Mouse (Mus musculus): Measurements from ENCODE around the gene Gm10570. TPM values are rescaled to one million over a fixed set of nuclear protein-coding genes. Genes with fewer than 3 reads are reported as not detected.
A peak's percentile ranks its signal among the peaks of the same experiment; 100 is the strongest.

Gene Gm10570
- polyA plus RNA-seq, 1 experiment from 2014 or later, result not detected

DNA sequence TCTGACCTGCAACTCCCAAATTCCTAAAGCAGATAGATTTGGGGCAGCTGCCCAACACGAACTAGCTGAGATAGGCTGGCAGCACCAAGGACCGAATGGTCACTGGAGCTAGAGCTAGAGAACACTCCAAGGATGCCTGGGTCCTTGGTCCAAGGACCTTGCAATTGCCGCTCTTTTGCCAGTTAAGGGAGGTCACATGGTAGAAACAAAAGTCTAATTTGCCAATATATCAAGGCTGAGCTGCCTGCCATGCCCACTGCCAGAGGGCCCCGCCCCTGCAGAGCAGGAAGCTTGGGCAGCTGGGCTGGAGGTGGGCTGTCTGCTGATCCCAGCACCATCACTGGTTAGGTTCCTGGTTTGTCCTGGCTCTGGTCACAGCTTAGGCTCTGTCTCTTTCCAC, 5.1 kb upstream of the Gm10570 start:
- DNase-seq (ENCODE audit: low spot score) (no peak), ATAC-seq (replicated peaks; ENCODE audit: low FRiP score) (no peak)
- Histone ChIP-seq H3K36me3 (ENCODE audit: control insufficient read depth, insufficient read depth, low read length) (peaks cover 9% of the 10 kb centered on the region; the same call in 1 of the 2 replicates), H3K27ac (ENCODE audit: low read depth, low read length) (no peak overlapping the region), H3K9ac (ENCODE audit: low read depth, low read length) (no peak overlapping the region), H3K4me1 (replicated peaks; ENCODE audit: control insufficient read depth, insufficient read depth, low read length) (peaks cover 3% of the 10 kb centered on the region; the same call in 1 of the 2 replicates), H3K4me2 (no peak overlapping the region), H3K9me3 (ENCODE audit: control insufficient read depth, low read length) (no peaks in the 10 kb centered on the region), H3K27me3 (replicated peaks; ENCODE audit: control insufficient read depth, insufficient read depth, low read length) (peaks cover 19% of the 10 kb centered on the region), H3K4me3 (ENCODE audit: low read depth, low read length) (no peak overlapping the region)
- 88% methylated on average over 4 of the region's 4 CpGs for WGBS

DNA sequence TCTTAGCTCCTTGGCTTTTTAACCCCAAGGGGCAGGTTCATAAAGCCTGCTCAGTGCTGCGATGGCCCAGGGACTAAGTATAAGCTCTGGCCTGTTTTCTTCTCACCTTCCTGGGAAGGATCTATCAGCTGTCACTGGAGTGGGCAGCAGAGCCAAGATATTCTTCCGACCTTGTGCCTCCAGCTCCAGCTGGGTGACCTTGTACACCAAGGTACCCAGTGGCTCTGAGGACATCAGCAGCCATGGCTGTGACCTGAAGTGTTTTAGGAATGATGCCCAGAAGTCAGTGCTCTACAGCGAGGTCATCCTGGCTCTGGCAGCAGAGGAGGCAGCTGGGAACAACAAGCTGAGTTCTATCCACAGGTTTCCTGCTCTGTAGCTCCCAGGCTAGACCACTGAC, 4.1 kb upstream of the Gm10570 start:
- Histone ChIP-seq H3K4me1 (replicated peaks; ENCODE audit: control insufficient read depth, insufficient read depth, low read length) (peaks cover 12% of the 10 kb centered on the region), H3K4me2 (no peak overlapping the region), H3K27ac (ENCODE audit: low read depth, low read length) (no peak overlapping the region), H3K36me3 (ENCODE audit: control insufficient read depth, insufficient read depth, low read length) (peaks cover 9% of the 10 kb centered on the region; the same call in 1 of the 2 replicates), H3K9ac (ENCODE audit: low read depth, low read length) (no peak overlapping the region), H3K27me3 (replicated peaks; ENCODE audit: control insufficient read depth, insufficient read depth, low read length) (peaks cover 29% of the 10 kb centered on the region), H3K9me3 (ENCODE audit: control insufficient read depth, low read length) (no peaks in the 10 kb centered on the region), H3K4me3 (ENCODE audit: low read depth, low read length) (no peak overlapping the region)
- DNase-seq (ENCODE audit: low spot score) (no peak), ATAC-seq (replicated peaks; ENCODE audit: low FRiP score) (no peak)
- 79% methylated on average over 3 of the region's 3 CpGs for WGBS

DNA sequence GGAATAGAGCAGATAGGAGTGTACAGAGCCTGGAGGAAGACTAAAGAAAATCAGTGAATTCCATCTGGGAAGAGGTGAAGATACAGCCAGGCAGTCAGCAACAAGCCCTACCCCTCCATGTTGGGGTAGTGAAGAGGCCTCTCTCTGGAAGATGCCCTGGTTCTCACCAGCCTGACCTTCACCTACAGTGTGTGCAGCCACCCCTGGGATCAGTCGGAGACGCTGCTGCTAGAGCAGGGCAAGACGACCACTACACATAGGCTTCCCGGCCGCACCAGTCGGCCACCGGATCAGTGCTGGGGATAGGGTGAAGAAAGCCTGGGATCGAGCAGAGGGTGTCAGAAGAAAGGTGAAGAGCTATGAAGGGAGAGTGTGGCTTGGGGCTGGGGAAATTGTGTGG, 780 bp upstream of the Gm10570 start:
- H3K9me3 ChIP-seq (ENCODE audit: control insufficient read depth, low read length), result no peaks in the 10 kb centered on the region
- H3K4me1 ChIP-seq (replicated peaks; ENCODE audit: control insufficient read depth, insufficient read depth, low read length), result peaks cover 13% of the 10 kb centered on the region
- 38% methylated on average over 8 of the region's 8 CpGs for WGBS
- H3K36me3 ChIP-seq (ENCODE audit: control insufficient read depth, insufficient read depth, low read length), result no peaks in the 10 kb centered on the region
- H3K4me3 ChIP-seq (ENCODE audit: low read depth, low read length), result peak overlapping the region; percentile 56
- H3K4me2 ChIP-seq, result peak overlapping the region; percentile 96
- DNase-seq (ENCODE audit: low spot score), result no peak
- no peak for ATAC-seq (replicated peaks; ENCODE audit: low FRiP score)
- H3K27ac ChIP-seq (ENCODE audit: low read depth, low read length), result no peak overlapping the region
- H3K27me3 ChIP-seq (replicated peaks; ENCODE audit: control insufficient read depth, insufficient read depth, low read length), result peaks cover 44% of the 10 kb centered on the region
- H3K9ac ChIP-seq (ENCODE audit: low read depth, low read length), result no peak overlapping the region

DNA sequence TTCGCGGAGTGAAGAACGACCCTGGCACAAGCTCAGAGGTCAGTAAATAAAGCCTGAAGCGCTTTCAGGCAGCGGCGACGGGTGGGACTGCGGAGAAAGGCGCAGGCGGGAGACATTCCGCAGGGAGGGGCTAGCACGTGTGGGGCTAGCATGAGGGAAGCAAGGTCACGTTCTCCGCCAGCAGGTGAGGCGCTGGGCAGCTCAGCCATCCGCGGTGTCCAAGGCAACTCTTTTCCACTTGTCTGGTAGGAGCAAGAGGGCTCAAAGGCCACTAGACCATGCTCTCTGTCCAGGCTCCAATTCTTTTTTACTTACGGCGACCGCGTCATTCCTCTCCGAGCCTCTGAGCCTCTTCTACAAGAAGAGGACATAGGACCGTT, 633 bp downstream of the Gm10570 start:
- ATAC-seq (replicated peaks; ENCODE audit: low FRiP score) (peak; percentile 62; the same call in 1 of the 2 replicates), DNase-seq (ENCODE audit: low spot score) (peak; percentile 74)
- Histone ChIP-seq H3K4me2 (peak overlapping the region; percentile 96), H3K27ac (ENCODE audit: low read depth, low read length) (no peak overlapping the region), H3K4me3 (ENCODE audit: low read depth, low read length) (peak overlapping the region; percentile 56), H3K9me3 (ENCODE audit: control insufficient read depth, low read length) (no peaks in the 10 kb centered on the region), H3K27me3 (replicated peaks; ENCODE audit: control insufficient read depth, insufficient read depth, low read length) (peaks cover 44% of the 10 kb centered on the region), H3K4me1 (replicated peaks; ENCODE audit: control insufficient read depth, insufficient read depth, low read length) (peaks cover 13% of the 10 kb centered on the region), H3K9ac (ENCODE audit: low read depth, low read length) (peak overlapping the region; percentile 53), H3K36me3 (ENCODE audit: control insufficient read depth, insufficient read depth, low read length) (no peaks in the 10 kb centered on the region)
- WGBS, result 1% methylated on average over 23 of the region's 23 CpGs

DNA sequence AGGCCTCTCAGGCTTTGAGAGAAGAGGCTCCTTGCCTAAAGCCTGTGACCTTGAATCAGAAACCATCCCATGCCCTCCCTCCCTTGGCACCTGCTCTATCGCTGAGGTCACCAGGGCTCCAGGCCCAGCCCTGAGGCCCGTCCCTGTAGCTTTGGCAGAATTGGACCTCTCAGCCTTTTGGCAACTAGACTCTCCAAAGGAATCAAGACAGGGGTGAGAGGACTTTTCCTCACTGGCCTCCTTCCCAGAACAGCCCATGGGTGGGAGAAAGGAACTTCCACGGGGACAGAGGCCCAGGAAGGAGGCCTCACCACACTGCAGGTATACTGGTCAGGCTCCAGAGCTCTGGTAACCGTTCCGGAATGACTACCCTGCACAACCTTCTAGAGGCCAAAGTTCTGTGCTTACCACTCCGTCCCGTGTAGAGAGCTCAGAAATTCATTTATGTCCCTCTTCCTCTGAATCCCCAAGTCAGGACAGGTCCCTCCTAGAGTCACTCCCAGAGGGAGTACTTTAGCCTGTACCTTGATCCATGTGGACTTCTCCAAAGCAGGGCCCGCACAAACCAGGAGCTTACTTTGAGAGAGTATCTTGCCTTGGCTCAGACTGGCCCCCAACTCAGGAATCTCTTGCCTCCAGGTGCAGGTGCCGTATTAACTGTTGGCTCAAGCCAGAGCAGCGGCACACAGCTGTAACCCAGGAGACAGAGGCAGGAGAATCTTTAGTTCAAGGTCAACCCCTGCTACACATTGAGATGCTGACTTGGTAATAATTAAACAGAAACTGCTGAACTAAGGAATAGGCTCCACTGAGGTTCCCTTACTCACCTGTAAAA, 1.5 kb downstream of the Gm10570 start:
- H3K4me1 ChIP-seq (replicated peaks; ENCODE audit: control insufficient read depth, insufficient read depth, low read length), result peaks cover 22% of the 10 kb centered on the region
- WGBS, result 75% methylated on average over 10 of the region's 10 CpGs
- DNase-seq (ENCODE audit: low spot score) (no peak), ATAC-seq (replicated peaks; ENCODE audit: low FRiP score) (no peak)
- no peak overlapping the region for H3K9ac ChIP-seq (ENCODE audit: low read depth, low read length)
- no peaks in the 10 kb centered on the region for H3K9me3 ChIP-seq (ENCODE audit: control insufficient read depth, low read length)
- H3K4me2 ChIP-seq, result peak overlapping the region; percentile 96
- H3K27ac ChIP-seq (ENCODE audit: low read depth, low read length), result no peak overlapping the region
- H3K27me3 ChIP-seq (replicated peaks; ENCODE audit: control insufficient read depth, insufficient read depth, low read length), result peaks cover 44% of the 10 kb centered on the region
- H3K36me3 ChIP-seq (ENCODE audit: control insufficient read depth, insufficient read depth, low read length), result no peaks in the 10 kb centered on the region
- H3K4me3 ChIP-seq (ENCODE audit: low read depth, low read length), result peak overlapping the region; percentile 56; the same call in 1 of the 2 replicates

DNA sequence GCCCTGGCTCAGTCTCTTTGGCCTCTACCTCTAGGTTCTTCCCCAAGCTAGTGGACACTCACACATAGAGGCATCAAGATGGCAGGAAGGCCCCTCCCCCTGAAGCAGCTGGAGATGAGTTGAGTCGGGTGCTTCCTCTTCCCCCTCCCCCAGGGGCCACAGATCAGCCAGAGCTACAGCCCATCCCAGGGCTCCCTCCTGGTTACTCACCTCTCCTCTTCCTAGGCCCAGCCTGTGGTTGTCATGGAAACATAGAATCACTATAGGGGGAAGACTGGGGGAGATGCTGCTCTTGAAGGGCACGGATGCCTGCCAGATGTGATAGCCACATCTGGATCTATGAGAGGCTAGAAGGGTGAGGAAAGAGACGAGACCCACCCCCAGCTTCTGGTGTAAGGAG, 3.7 kb downstream of the Gm10570 start:
- Histone ChIP-seq H3K36me3 (ENCODE audit: control insufficient read depth, insufficient read depth, low read length) (no peaks in the 10 kb centered on the region), H3K27ac (ENCODE audit: low read depth, low read length) (no peak overlapping the region), H3K4me2 (no peak overlapping the region), H3K4me3 (ENCODE audit: low read depth, low read length) (no peak overlapping the region), H3K27me3 (replicated peaks; ENCODE audit: control insufficient read depth, insufficient read depth, low read length) (peaks cover 36% of the 10 kb centered on the region), H3K4me1 (replicated peaks; ENCODE audit: control insufficient read depth, insufficient read depth, low read length) (peaks cover 23% of the 10 kb centered on the region), H3K9ac (ENCODE audit: low read depth, low read length) (no peak overlapping the region), H3K9me3 (ENCODE audit: control insufficient read depth, low read length) (no peaks in the 10 kb centered on the region)
- WGBS, result 34% methylated on average over 3 of the region's 3 CpGs
- no peak for ATAC-seq (replicated peaks; ENCODE audit: low FRiP score)
- no peak for DNase-seq (ENCODE audit: low spot score)

DNA sequence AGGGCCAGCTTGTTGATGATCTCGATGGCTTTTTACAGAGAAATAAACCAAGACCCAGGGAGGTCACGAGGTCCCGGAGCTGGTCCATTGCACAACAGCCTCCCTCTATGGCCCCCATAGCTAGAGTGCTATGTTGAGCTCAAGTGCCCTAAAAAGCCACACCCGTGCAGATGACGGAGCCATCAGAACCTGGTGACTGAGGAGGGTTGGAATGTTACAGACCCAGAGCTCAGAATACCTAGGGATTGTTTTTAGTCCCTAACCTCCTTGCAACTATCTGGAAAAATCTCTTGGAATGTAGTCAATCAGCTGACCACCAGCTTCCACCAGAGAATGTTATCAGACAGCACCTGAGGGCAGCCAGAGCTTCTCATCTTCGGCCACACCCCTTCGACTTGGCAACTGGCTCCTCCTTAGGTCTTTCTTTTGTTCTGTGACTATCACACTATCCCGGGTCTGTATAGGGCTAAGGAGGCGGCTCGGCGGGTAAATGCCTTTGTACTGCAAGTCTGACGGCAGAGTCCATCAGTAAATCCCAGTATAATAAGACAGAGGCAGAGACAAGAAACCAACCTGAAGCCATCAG, 6.1 kb downstream of the Gm10570 start:
- Histone ChIP-seq H3K4me1 (replicated peaks; ENCODE audit: control insufficient read depth, insufficient read depth, low read length) (peaks cover 13% of the 10 kb centered on the region), H3K4me2 (peak overlapping the region; percentile 34), H3K9ac (ENCODE audit: low read depth, low read length) (no peak overlapping the region), H3K4me3 (ENCODE audit: low read depth, low read length) (no peak overlapping the region), H3K27ac (ENCODE audit: low read depth, low read length) (no peak overlapping the region), H3K27me3 (replicated peaks; ENCODE audit: control insufficient read depth, insufficient read depth, low read length) (peaks cover 13% of the 10 kb centered on the region), H3K9me3 (ENCODE audit: control insufficient read depth, low read length) (no peaks in the 10 kb centered on the region), H3K36me3 (ENCODE audit: control insufficient read depth, insufficient read depth, low read length) (no peaks in the 10 kb centered on the region)
- ATAC-seq (replicated peaks; ENCODE audit: low FRiP score) (peak; percentile 77), DNase-seq (ENCODE audit: low spot score) (no peak)
- WGBS, result 46% methylated on average over 12 of the region's 12 CpGs

DNA sequence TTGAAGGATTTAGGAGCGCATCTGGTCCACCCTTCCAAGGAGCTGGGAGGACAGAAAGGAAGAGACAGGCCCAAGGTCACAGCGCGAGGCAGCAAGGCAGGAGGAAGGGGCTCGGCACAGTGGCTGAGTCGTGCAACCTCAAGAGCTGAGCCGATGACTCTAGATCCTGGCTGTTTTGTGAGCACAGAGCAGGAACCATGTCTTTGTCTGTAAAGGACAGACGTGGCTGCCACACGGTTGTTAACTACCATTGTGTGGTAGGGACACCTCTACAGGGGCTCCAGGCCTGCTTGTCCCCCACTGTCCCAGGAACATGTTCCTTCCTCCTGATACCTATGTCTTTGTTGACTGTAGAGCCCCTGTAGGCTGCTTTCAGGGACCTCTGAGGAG, 8.8 kb downstream of the Gm10570 start:
- Histone ChIP-seq H3K9ac (ENCODE audit: low read depth, low read length) (no peak overlapping the region; the same call in 1 of the 2 replicates), H3K4me3 (ENCODE audit: low read depth, low read length) (no peak overlapping the region), H3K4me1 (replicated peaks; ENCODE audit: control insufficient read depth, insufficient read depth, low read length) (peaks cover 31% of the 10 kb centered on the region), H3K36me3 (ENCODE audit: control insufficient read depth, insufficient read depth, low read length) (no peaks in the 10 kb centered on the region), H3K27me3 (replicated peaks; ENCODE audit: control insufficient read depth, insufficient read depth, low read length) (no peaks in the 10 kb centered on the region; the same call in 1 of the 2 replicates), H3K4me2 (no peak overlapping the region), H3K27ac (ENCODE audit: low read depth, low read length) (no peak overlapping the region), H3K9me3 (ENCODE audit: control insufficient read depth, low read length) (no peaks in the 10 kb centered on the region)
- WGBS, result 70% methylated on average over 8 of the region's 8 CpGs
- no peak for ATAC-seq (replicated peaks; ENCODE audit: low FRiP score)
- no peak for DNase-seq (ENCODE audit: low spot score)
